Mouse (Mus musculus) ES-Bruce4 (cell line): Measurements from ENCODE around the gene Txndc15. TPM values are rescaled to one million over a fixed set of nuclear protein-coding genes. Genes with fewer than 3 reads are reported as not detected.

ENCODE experiments used
- H3K27ac ChIP-seq: 2 replicates; pipeline ENCODE4 v1.5.1; 2012; ENCODE audit warnings: low read length, inconsistent platforms; ENCODE audit not compliant: insufficient read depth
- H3K27me3 ChIP-seq: 2 replicates; pipeline ENCODE4 v1.6.1; 2012; ENCODE audit warnings: mild to moderate bottlenecking, low read length, inconsistent platforms; ENCODE audit not compliant: control insufficient read depth, poor library complexity, insufficient read depth, severe bottlenecking
- H3K36me3 ChIP-seq: 2 replicates; pipeline ENCODE4 v1.6.1; 2012; ENCODE audit warnings: inconsistent platforms, mild to moderate bottlenecking, low read length, moderate library complexity; ENCODE audit not compliant: control insufficient read depth, poor library complexity, insufficient read depth, severe bottlenecking
- H3K4me1 ChIP-seq: one replicate; pipeline ENCODE4 v1.8.1; 2011; ENCODE audit warnings: low read length; ENCODE audit not compliant: control insufficient read depth, insufficient read depth
- H3K4me3 ChIP-seq: 2 replicates; pipeline ENCODE4 v1.5.1; 2011; ENCODE audit warnings: low read depth, mild to moderate bottlenecking, low read length
- H3K9ac ChIP-seq: 2 replicates; pipeline ENCODE4 v1.6.1; 2012; ENCODE audit warnings: low read depth, mild to moderate bottlenecking, inconsistent platforms; ENCODE audit not compliant: poor library complexity, severe bottlenecking
- H3K9me3 ChIP-seq: replicated peaks from 2 replicates; pipeline ENCODE4 v1.6.1; 2012; ENCODE audit warnings: mild to moderate bottlenecking, low read length, inconsistent platforms; ENCODE audit not compliant: control insufficient read depth, poor library complexity, insufficient read depth, severe bottlenecking
- CTCF ChIP-seq: IDR thresholded peaks from one replicate; pipeline ENCODE4 v1.8.1; 2011; ENCODE audit warnings: low read depth, low read length
- EP300 ChIP-seq: IDR thresholded peaks from 2 replicates; pipeline ENCODE4 v1.6.1; 2011; ENCODE audit warnings: low read depth, low read length; ENCODE audit not compliant: insufficient read depth
- POLR2A ChIP-seq: IDR thresholded peaks from one replicate; pipeline ENCODE4 v1.8.1; 2011; ENCODE audit warnings: low read length; ENCODE audit not compliant: insufficient read depth
- polyA plus RNA-seq: library from polyadenylated mRNA; stranded (reverse); fragments of >200 nt; gene quantifications from 2 replicates; pipeline ENCODE4 v1.2.4, GENCODE M21; 2011; ENCODE audit warnings: low read depth; ENCODE audit not compliant: missing spikeins, insufficient read depth, insufficient read length

Gene Txndc15
- polyA plus RNA-seq, 1 experiment = 16.6 TPM

DNA sequence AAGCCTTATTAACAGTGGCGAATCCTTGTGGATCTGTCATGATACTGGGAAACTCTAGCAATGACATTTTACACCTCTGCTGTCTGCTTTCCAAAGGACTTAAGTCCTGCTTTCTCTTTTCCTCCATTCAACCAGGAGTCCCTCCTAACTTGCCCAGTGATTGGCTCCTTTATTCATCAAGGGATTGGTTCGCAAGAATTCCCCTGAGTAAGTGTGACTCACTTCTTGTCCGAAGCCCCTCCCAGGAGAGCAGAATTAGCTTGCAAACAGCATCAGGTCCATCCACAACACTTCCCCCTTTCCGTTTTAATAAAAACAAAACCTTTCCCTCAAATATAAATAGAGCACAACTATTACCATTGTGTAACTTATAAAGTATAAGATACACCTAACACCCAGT is 10.1 kb upstream of the Txndc15 start:
- Histone ChIP-seq H3K9ac (no peak overlapping the region), H3K4me1 (no peaks in the 10 kb centered on the region), H3K9me3 (no peaks in the 10 kb centered on the region), H3K27ac (no peak overlapping the region), H3K36me3 (peaks cover 29% of the 10 kb centered on the region), H3K27me3 (no peaks in the 10 kb centered on the region), H3K4me3 (no peak overlapping the region)
- no peak for TF ChIP-seq EP300
- no peak for TF ChIP-seq CTCF
- TF ChIP-seq POLR2A = no peak

- no peaks in the 10 kb centered on the region for H3K4me1 ChIP-seq
- no peak for TF ChIP-seq CTCF
- no peak for TF ChIP-seq POLR2A
- H3K9ac ChIP-seq = no peak overlapping the region
- no peaks in the 10 kb centered on the region for H3K36me3 ChIP-seq
- H3K4me3 ChIP-seq = no peak overlapping the region
- no peaks in the 10 kb centered on the region for H3K9me3 ChIP-seq
- no peak overlapping the region for H3K27ac ChIP-seq
- H3K27me3 ChIP-seq = no peaks in the 10 kb centered on the region
These were observed 1.6 kb upstream of the Txndc15 start for GRCm38 (mm10) chr13:55712846-55713245.

GRCm38 (mm10) chr13:55715167-55715512 is 690 bp downstream of the Txndc15 start:
- H3K4me3 ChIP-seq = peak overlapping the region; percentile 68
- H3K9ac ChIP-seq = peak overlapping the region; percentile 93
- H3K36me3 ChIP-seq = no peaks in the 10 kb centered on the region

GRCm38 (mm10) chr13:55715908-55716510 is 1.6 kb downstream of the Txndc15 start:
- Histone ChIP-seq H3K36me3 (no peaks in the 10 kb centered on the region), H3K9me3 (no peaks in the 10 kb centered on the region), H3K27me3 (no peaks in the 10 kb centered on the region), H3K4me1 (peaks cover 2% of the 10 kb centered on the region), H3K9ac (no peak overlapping the region), H3K4me3 (no peak overlapping the region), H3K27ac (no peak overlapping the region)
- no peak for TF ChIP-seq CTCF
- no peak for TF ChIP-seq POLR2A
- no peak for TF ChIP-seq EP300

More at GRCm38 (mm10) chr13:55715167-55715512, 690 bp downstream of the Txndc15 start:
- Histone ChIP-seq H3K27me3 (no peaks in the 10 kb centered on the region), H3K9me3 (no peaks in the 10 kb centered on the region), H3K27ac (no peak overlapping the region), H3K4me1 (peaks cover 2% of the 10 kb centered on the region)
- TF ChIP-seq CTCF = no peak

DNA sequence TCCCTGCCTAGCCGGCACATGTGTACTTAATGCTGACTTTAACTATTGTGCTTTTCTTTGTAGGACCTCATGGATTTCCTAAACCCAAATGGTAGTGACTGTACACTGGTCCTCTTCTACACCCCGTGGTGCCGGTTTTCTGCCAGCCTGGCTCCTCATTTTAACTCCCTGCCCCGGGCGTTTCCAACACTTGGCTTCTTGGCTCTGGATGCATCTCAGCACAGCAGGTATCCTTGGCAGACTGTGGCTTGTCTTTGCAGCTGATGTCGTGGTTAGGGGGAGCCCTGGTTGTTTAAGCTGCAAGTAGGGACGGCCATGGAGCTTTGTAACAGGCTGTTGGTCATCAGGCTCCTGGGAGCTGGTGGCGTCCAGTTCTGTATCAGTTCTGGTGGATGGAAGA is 7.1 kb downstream of the Txndc15 start:
- no peak for TF ChIP-seq CTCF
- Histone ChIP-seq H3K27me3 (no peaks in the 10 kb centered on the region), H3K36me3 (no peaks in the 10 kb centered on the region; the same call in 1 of the 2 replicates)

DNA sequence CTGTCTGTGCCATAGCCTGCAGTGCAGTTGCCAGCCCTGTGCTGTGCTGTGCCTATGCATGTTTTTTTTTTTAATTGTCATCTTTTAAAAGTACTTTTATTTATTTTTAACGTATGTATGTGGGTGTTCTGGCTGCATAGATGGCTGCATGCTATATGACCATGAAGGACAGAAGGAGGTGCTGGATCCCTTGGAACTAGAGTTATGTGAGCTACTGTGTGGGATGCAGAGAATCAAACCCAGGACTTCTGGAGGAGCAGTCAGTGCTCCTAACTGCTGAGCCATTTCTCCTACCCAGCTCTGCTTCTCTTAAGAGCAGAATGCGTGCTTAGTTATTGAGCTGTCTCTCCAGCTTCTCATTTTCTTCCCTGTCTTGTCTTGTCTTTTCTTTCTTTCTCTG is 7.5 kb downstream of the Txndc15 start:
- Histone ChIP-seq H3K9ac (no peak overlapping the region), H3K4me1 (peaks cover 2% of the 10 kb centered on the region), H3K27ac (no peak overlapping the region), H3K36me3 (no peaks in the 10 kb centered on the region; the same call in 1 of the 2 replicates), H3K4me3 (no peak overlapping the region), H3K27me3 (no peaks in the 10 kb centered on the region), H3K9me3 (no peaks in the 10 kb centered on the region)
- TF ChIP-seq POLR2A (no peak), CTCF (no peak), EP300 (no peak)

More for the DNA sequence above, 7.1 kb downstream of the Txndc15 start:
- Histone ChIP-seq H3K27ac (no peak overlapping the region), H3K4me1 (peaks cover 2% of the 10 kb centered on the region), H3K4me3 (no peak overlapping the region), H3K9me3 (no peaks in the 10 kb centered on the region), H3K9ac (no peak overlapping the region)
